Mouse (Mus musculus): ENCODE data around the gene Kif7. TPM values are rescaled to one million over a fixed set of nuclear protein-coding genes. Genes with fewer than 3 reads are reported as not detected.

Kif7 gene
- total RNA-seq (2021): 1 to 10 TPM; 2.2 to 2.5 TPM
- long read RNA-seq, experiment 1, full-length matches to known transcripts: 2 of 5 reads
- long read RNA-seq, experiment 1, partial matches to known transcripts: 0 of 5 reads
- long read RNA-seq, experiment 1, other reads (novel, unspliced or antisense): 3 of 5 reads
- long read RNA-seq, experiment 2, full-length matches to known transcripts: 3 of 6 reads
- long read RNA-seq, experiment 2, partial matches to known transcripts: 0 of 6 reads
- long read RNA-seq, experiment 2, other reads (novel, unspliced or antisense): 3 of 6 reads

DNA sequence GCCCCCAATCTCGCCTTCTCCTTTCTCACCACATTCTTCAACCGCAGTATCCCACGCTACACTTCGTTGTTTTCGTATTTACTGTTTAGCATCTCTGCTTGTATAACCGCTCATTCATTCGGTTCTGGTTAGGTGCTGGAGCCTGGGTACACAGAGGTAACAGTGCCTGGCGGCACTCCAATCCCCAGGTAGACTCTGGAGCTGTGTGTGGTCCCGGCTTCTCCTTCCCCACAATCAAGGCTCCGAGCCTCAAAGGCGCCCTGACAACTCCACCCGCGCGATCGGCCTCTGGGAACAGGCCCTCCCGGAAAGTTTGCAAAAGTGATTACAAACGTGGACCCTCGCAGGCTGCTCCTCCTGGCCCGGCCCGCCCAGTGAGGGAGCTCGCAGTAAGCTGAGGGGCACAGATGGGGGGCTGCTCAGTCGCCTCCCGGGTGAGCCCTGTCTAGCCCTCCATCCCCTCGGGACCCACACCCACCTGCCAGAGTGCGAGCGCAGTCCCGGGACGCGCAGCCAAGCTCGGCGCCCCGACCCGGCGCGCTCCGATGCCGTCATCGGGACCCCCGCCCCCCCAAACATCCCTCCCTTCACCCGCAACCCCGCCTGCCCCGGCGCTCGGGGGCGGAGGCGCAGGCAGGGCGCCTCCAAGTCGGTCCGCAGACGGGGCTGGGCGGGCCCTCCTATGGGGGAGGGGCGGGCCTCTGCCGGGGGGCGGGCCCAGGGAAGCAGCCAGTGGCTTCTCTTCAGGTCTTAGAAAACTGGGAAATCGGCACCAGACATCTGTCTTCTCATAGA lies at the start of gene Kif7:
Gene Kif7, minus strand, starts transcription at position 534 of the 795 bp plus-strand sequence.
- intact Hi-C loops (cut with DNase I): no loop called here
- DNase-seq: peak; percentile 89

DNA sequence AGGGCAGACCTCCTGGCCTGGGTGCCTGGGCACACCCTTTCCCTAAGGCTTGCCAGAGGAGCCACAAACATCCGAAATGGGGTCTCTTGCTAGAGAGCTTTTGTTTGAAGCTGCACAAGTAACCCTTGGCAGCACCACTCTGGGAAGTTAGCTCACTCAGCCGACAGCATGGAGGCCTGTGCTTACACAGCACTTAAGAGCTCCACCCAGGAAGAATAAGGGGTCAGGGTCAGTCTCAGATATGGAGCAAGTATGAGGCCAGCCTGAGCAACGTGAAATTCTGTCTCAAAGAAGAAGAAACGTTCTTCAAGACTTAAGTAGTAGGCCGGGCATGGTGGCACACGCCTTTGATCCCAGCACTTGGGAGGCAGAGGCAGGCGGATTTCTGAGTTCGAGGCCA lies 46.6 kb upstream of the Kif7 start:
- intact Hi-C loops (cut with DNase I): no loop called here
- DNase-seq: no peak

DNA sequence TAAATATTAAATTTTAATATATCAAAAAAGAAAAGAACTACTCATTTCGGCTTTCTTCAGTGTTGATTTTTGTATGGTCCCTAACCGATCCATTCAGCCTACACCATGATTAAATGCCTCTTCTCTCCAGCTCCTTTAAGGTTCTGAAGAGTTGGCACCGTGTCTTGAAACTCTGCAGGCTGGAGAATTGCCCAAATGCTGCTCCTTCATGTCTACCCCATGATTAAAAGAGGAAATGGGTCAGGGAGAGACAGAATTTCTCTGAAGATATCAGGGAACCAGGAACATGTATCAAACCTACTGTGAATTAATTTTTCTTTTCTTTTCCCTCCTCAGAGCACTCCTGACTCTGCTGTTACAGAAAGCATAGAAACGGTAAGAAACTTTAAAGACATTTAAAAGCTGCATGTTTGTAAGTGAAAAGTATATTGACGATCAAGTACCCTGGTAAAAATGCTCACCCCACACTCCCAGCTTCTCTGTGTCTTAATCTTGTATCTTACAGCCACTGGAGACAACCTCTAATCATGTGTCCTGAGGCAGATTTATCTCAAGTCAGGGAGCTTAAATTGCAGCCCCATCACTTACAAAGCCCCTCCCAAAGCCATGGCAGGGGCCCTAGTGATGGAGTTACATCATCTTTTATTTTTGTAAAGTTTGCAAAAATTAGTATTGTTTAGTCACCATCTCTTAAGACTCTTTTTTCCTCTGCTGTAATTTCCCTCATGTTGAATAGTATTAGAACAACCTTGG lies 45.8 kb upstream of the Kif7 start:
- intact Hi-C loops (cut with DNase I): no loop called here
- DNase-seq: no peak

DNA sequence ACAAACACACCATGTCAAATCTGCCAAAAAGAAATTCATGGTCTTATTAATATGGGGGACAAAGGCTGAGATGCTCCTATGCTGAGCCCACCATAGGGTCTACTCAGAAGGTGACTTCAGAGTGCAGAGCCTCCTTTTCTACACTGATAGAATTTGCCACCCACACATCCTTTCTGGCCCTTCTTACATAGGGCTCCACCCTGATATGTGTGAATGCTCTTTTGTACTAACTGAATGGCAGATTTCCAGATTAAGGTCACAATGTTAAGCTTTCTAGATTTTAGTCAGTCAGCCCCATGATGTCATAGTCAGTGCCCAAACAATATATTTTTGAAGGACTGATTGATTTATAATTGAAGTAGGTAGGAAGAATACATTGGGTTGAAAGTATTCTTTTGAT lies 44.2 kb upstream of the Kif7 start:
- intact Hi-C loops (cut with DNase I): no loop called here
- no peak for DNase-seq

DNA sequence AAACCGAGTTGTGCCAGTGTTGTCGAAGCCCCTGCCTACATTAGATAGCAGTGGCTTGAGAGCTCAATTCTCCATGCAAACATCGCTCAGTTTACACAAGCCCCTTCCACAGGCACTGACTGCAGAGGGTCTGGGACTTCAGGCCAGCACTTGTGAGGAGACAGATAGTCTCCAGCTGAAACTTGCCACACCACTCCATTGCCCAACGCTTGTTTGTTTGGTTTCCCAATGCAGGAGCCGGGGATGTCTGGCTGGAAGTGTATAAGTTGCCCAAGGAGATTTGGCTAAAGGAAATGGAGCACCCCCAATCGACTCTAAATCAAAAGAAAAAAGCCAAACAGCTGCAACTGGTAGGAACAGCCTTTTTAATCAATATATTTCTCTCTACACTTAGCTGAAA lies 42.7 kb upstream of the Kif7 start:
- DNase-seq: no peak

DNA sequence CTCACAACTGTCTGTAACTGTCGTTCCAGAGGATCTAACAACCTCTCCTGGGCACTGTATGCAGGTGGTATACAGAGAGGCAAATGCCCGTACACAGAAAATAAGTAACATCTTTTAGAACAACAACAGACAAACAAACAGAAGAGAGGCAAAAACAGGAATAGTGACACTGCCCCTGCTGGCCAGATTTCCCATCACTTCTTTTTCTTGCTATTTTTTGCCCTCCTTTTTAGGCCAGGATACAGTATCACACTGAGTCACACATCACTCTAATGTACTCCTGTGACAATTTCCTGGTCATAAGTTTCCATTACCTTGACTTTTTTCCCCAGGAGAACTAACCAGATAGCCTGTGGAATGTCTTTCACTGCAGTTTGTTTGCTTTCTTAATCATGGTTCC lies 40.8 kb upstream of the Kif7 start:
- no peak for DNase-seq
- intact Hi-C loops (cut with DNase I): no loop called here

More for the DNA sequence above, 42.7 kb upstream of the Kif7 start:
- intact Hi-C loops (cut with DNase I): no loop called here

DNA sequence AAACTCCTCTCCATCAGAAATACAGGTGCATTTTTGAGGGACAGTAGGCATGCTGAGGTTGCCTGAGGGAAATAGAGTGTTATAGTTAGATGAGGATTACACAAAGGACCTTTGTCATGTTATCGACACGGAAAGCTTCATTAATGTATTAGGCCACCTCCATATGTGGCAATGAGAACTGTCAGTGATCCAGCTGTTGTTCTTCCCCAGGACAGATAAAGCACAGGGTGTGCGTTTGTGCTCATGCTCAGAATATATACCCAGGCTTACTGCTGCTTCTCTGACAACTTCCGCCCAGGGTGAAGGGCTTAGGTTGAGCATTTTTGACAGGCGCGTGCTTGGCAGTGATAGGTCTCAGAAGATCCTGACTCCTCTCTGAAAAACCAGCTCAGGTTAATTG lies 34.0 kb upstream of the Kif7 start:
- intact Hi-C loops (cut with DNase I): no loop called here
- no peak for DNase-seq

DNA sequence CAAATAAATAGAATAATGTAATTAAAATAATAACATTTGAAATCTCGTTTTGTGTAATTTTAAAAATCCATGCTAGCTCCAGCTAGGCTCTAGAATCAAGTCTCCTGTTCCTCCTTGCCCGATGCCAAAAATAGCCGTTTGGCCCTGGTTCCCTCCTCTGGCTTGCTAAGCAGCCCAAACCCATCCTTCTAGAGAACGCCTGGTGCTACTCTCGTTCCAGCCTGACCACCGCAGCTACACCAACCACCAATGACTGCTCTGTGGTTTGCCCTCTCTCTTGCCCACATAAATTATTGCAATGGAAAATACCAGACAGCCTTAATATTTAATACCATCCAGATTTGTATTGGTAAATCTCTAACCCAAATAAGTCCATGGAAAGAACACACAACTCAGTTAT lies 32.1 kb upstream of the Kif7 start:
- DNase-seq: no peak
- intact Hi-C loops (cut with DNase I): no loop called here

DNA sequence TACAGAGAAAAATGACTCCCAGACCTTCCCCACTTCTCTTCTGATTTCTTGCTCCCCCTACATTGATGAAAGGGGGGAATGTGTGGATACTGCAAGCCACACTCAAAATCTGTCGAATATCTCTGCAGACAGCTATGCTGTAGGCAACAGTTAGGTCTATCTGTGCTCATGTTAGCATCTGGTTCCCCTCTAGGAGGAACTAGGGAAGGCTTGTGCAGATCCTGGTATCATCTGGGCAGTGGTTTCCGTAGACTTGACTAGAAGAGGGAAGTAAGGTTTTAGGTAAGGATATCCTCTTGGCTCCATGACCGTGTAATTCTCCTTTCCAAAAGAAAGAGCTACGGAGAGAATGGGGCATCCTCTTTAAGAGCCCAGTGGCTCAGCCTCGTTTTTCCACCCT lies 29.1 kb upstream of the Kif7 start:
- DNase-seq: no peak
- intact Hi-C loops (cut with DNase I): no loop called here

DNA sequence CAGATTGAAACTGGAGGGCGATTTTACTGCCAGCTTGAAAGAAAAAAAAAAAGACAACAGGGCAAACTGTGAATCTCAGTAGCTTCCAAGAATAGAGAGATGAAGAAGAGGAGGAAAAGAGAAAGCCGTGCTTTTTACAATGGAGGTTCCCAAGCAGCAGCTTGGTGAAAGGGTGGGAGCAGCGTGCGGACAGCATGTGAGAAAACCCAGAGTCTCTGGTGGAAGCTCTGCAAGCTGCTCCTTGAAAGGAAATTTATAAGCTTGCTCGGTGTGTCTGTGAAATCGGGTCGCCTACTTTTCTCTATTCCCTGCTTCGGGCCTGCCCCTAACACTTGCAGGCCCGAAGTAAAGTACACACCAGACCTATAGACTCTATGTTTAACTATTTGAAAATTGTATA lies 28.5 kb upstream of the Kif7 start:
- DNase-seq: no peak
- intact Hi-C loops (cut with DNase I): no loop called here

DNA sequence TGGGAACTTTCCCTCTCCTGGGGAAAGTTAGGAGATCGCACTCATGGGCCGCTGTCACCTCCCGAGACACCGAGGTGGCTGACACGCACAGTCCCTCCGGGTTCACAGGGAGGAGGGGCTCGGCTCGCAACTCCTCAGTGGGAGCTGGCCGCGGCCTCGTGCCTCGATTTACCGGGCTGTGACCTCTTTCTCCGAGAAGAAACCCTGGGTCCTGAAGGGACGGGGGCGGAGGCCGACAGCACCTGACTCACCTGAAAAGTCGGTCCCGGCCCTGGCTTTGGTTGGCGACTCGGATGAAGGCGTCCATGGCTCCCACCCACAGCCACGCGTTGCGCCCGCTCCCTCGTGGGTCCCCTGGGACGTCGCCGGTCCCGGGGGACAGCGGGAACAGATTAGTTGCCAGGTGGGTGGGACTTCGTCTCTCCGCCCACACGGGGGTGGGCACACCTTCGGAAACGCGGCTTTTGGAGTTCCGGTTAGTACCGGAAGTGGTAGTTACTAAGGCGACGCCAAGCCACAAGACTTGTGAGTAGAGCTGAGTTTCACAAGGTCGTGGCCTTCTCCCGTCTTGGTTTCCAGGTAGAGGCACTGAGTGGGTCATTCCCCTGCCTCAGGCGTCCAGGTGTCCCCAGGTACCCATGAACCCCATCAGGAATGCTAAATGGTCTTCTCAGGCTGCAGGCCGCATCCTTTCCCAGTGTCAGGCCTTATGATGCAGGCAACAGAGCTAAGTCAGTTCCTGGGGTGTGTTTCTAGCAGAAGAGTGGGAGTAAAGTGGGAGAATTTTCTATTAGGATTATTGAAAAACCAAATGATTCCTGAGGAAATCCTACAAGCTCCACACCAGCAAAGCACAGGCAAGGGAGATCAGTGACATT lies 27.4 kb upstream of the Kif7 start, which contains the start of the genes Pex11a and Wdr93:
Gene Pex11a, minus strand, starts transcription at position 473 of the 878 bp plus-strand sequence.
Gene Wdr93, plus strand, starts transcription at position 505 of the 878 bp plus-strand sequence.
- peak; percentile 64 to 81 for DNase-seq
- intact Hi-C loops (cut with DNase I): no loop called here

DNA sequence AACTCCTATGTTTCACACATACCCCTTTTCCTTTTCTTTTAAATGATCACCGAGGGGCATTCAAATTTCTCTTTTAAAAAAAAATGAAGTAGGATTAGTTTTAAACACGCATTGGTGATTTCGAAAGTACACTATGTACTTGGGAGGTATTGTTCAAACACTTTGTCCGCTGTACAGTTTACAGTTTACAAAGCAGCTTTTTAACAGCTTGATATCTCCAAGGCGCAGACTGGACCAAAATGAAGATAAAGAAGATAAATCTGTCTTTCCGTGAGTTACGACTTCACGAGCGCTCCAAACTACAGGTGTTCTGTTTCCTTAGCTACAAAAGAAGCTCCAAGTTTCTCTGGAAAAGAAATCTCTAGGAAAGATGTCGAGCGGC lies 26.7 kb upstream of the Kif7 start:
- intact Hi-C loops (cut with DNase I): no loop called here
- DNase-seq: no peak

DNA sequence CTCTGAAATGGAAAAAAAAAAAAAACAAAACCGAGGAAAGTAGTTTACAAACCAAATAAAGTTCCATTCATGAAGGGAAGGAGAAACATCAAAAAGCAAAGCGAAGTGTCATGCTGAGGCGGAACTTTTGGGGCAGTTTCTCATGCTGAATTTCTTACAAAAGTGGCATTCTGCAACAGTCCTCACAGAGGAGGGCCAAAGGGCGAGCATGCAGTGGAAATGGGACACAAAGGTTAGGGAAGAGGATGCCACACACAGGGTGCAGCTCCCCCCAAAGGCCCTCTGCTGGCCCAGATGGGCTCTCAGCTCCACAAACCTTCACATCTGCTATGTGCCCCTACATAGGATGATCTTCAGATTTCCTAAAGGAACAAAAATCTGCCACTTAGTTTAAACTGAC lies 24.8 kb upstream of the Kif7 start:
- intact Hi-C loops (cut with DNase I): no loop called here

DNA sequence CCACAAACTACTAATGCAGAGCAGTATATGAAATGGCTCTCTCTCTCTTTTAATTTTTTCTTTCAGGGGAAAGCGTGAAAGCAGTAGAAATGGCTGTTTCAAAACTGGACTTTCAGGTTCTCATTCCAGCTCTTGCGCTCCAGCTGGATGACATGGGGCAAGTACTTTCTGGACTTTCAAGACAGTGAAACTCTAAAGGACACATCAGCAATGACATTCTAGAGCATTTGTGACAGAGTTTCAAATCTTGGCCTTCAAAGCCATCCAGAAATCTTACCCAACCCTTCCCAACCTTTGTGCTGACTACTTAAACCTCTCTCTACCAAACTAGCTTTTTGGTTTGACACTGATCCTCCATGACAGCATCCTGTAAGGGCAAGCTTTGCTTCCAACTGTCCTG lies 23.4 kb upstream of the Kif7 start:
- intact Hi-C loops (cut with DNase I): no loop called here

More for the DNA sequence above, 24.8 kb upstream of the Kif7 start:
- DNase-seq: no peak

DNA sequence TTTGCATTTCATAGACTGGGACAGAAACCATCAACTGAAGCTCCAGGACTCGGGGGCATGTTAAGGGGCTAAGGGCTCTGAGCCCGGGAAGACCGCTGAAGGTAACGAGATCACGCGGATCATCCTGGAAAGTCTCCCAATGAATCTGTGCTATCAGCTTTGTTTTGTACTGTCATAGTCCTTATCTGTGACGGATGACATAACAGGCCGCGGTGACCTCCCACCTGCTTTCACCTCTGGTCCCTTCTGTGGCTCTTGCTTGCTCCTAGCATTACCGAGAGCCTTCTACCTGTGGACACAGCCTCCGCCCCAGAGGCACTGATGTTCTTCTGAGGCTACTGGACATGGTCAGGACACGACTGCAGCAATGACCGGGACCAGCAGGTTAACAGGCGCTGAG lies 21.0 kb upstream of the Kif7 start:
- intact Hi-C loops (cut with DNase I): no loop called here

More for the DNA sequence above, 23.4 kb upstream of the Kif7 start:
- DNase-seq: no peak

DNA sequence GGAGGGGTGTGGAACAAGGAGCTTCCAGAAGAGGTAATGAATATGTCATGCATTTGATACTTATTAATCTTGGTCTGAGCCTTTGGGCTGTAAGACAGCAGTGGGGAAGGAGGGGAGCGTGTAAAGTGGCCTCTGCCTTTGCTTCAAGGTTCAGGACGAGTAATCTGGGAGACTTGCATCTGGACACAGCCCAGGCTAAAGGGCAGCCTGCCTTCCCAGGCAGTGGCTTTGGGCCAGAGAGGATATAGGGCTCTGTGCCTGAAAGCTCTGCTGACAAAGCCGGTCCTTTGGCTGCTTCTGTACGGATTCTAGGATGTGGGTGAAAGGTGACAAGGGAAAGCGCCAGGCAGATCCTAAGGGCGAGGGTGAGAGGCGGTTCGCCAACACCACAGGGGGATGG lies 19.0 kb upstream of the Kif7 start:
- DNase-seq: peak; percentile 54 to 81
- intact Hi-C loops (cut with DNase I): no loop called here

More for the DNA sequence above, 21.0 kb upstream of the Kif7 start:
- DNase-seq: no peak

DNA sequence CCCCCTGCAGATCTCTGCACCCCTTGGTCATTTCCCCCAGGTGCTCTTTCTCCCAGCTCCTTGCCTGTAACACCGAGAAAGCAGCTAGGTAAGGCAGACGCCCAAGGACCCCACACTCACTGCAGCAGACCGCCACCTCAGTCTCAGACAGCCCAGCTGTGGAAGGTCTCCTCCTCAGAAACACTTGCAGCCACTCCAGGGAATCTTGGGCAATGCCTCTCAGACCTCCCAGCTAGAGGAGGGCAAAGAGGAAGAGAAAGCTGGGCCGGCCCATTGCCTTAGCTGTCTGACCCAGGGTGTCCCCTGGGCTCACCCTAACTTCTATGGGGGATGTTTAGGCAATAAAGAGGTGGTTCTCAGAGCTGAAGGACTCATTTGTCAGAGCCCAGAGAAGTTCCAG lies 17.1 kb upstream of the Kif7 start, which contains the start of gene Plin1:
Gene Plin1, minus strand, starts transcription at position 282 of the 400 bp plus-strand sequence.
- DNase-seq: no peak

DNA sequence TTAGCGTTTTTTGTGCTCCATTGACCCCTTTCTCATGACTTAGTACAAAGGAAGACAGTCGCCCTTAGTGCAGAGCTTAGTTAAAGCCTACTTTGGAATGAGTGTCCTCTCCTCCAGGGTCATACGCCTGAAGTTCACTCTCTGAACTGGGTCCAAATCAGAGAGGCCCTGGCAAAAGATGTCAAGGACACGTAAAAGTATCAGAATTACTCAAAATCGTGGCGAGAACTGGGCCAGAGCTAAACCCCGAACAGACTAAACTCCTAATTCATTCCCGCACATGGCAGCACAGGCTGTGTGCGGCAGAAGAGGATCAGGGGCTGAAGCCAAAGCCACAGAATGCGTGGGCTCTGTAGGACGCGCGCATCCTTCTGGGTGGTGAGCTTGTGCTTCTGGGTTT lies 15.9 kb upstream of the Kif7 start:
- intact Hi-C loops (cut with DNase I): no loop called here
- no peak for DNase-seq

More for the DNA sequence above, 17.1 kb upstream of the Kif7 start, which contains the start of gene Plin1:
- intact Hi-C loops (cut with DNase I): no loop called here

DNA sequence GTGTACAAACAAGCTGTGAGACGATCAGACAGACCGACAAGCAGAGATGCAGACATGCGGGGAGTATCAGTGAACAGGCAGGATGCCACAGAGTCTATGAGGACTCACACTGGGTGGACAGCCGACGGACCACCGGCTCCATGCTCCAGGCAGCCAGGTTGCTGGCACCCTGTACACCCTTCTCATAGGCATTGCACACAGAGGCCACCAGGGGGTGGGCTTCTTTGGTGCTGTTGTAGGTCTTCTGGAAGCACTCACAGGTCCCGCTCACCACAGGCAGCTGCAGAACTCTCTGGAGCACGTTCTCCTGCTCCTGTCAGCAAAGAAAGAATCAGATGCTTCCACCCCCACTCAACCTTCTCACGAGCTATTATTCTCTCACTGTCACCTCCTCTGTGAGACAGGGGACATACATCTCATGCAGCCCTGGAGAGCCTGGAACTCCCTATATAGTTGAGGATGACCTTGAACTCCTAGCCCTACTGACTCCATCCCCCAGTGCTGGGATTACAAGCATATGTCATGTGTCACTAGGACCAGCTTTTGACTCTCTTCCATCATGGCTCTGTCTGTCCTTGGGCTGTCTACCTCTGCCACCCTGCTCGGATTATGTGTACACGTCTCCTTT lies 14.3 kb upstream of the Kif7 start:
- intact Hi-C loops (cut with DNase I): loop anchor here (1.0 to 5.0 kb wide), 3 partner anchors 63 to 233 kb away; no protein-coding TSS in a partner anchor
- DNase-seq: no peak
